Mouse (Mus musculus) hindbrain, postnatal 0 days (tissue): ENCODE results near the gene Cep55. TPM values are rescaled to one million over a fixed set of nuclear protein-coding genes. Genes with fewer than 3 reads are reported as not detected.

ENCODE experiments used
- ATAC-seq: fragments of 200-750 bp; cut with Nextera tagmentation; 2 replicates; pipeline ENCODE4 v1.8.0; 2017; ENCODE audit warnings: mild to moderate bottlenecking, moderate TSS enrichment, moderate library complexity
- DNase-seq: peaks from one replicate; pipeline ENCODE4 v3.0.0-alpha.2; 2015; ENCODE audit warnings: low spot score
- H3K27ac ChIP-seq: fragments of 300-500 bp; sonication (generic); 2 replicates; pipeline ENCODE4 v1.5.1; 2014; ENCODE audit warnings: mild to moderate bottlenecking
- H3K27me3 ChIP-seq: fragments of 300-500 bp; sonication (generic); 2 replicates; pipeline ENCODE4 v1.6.1; 2014; ENCODE audit warnings: low read length, mixed read lengths; ENCODE audit not compliant: insufficient read depth
- H3K36me3 ChIP-seq: fragments of 300-500 bp; sonication (generic); 2 replicates; pipeline ENCODE4 v1.6.1; 2014; ENCODE audit warnings: low read length, mixed read lengths; ENCODE audit not compliant: insufficient read depth
- H3K4me1 ChIP-seq: fragments of 300-500 bp; sonication (generic); 2 replicates; pipeline ENCODE4 v1.6.1; 2014; ENCODE audit warnings: antibody characterized with exemption, low read length, mixed read lengths; ENCODE audit not compliant: insufficient read depth
- H3K4me2 ChIP-seq: fragments of 300-500 bp; sonication (generic); 2 replicates; pipeline ENCODE4 v1.6.1; 2014; ENCODE audit warnings: low read depth, mild to moderate bottlenecking, low read length, moderate library complexity, mixed read lengths
- H3K4me3 ChIP-seq: fragments of 300-500 bp; sonication (generic); 2 replicates; pipeline ENCODE4 v1.5.1; 2014; ENCODE audit warnings: low read length
- H3K9ac ChIP-seq: fragments of 300-500 bp; sonication (generic); replicated peaks from 2 replicates; pipeline ENCODE4 v1.6.1; 2014; ENCODE audit warnings: mild to moderate bottlenecking, low read length, moderate library complexity, mixed read lengths
- H3K9me3 ChIP-seq: fragments of 300-500 bp; sonication (generic); 2 replicates; pipeline ENCODE4 v1.6.1; 2016; ENCODE audit warnings: low read length, mixed read lengths
- CTCF ChIP-seq: IDR thresholded peaks from 2 replicates; pipeline ENCODE4 v1.5.1; 2016; ENCODE audit warnings: antibody characterized with exemption, control low read depth, low read depth
- WGBS: fragments of 180-500 bp; shearing (Covaris S2); extraction: QIAGEN DNeasy Blood & Tissue Kit; methylation state at CpG from one replicate; pipeline ENCODE4 v1.1.7; 2014; 5-methylcytosine and 5-hydroxymethylcytosine counted together
- polyA plus RNA-seq: library from polyadenylated mRNA; unstranded; fragments of >200 nt; fragmentation: Nextera tagmentation; extraction: Ambion mirVana; gene quantifications from 2 replicates; pipeline ENCODE4 v1.2.1, GENCODE M21; 2015
- total RNA-seq: library from RNA; depleted of rRNA; stranded (reverse); fragments of >200 nt; gene quantifications from 2 replicates; pipeline ENCODE4 v1.2.3, GENCODE M21; 2014

Gene Cep55
- total and polyA plus RNA-seq, 2 experiments from 2014 or later: 2.5 to 6.6 TPM

GRCm38 (mm10) chr19:38043281-38043981 is 11.4 kb upstream of the Cep55 start, which contains the start of gene Myof:
Myof (minus strand) TSS chr19:38043577.
- H3K36me3 ChIP-seq: no peaks in the 10 kb centered on the region
- peak; percentile 51 for DNase-seq
- WGBS: under 1% methylated on average over 28 of the region's 28 CpGs
- H3K4me3 ChIP-seq: peak within 1 kb of the TSS; percentile 35
- peak; percentile 55 for TF ChIP-seq CTCF
- H3K9me3 ChIP-seq: no peaks in the 10 kb centered on the region
- H3K4me2 ChIP-seq: peak within 1 kb of the TSS; percentile 73
- H3K9ac ChIP-seq: peak within 1 kb of the TSS; percentile 33; the same call in 1 of the 2 replicates
- H3K4me1 ChIP-seq: peaks cover 7% of the 10 kb centered on the region; the same call in 1 of the 2 replicates
- 0 out of 2 replicates have a peak, but pooled peaks cover 4% of the 10 kb centered on the region for H3K27me3 ChIP-seq
- no peak within 1 kb of the TSS for H3K27ac ChIP-seq
- ATAC-seq: no peak

DNA sequence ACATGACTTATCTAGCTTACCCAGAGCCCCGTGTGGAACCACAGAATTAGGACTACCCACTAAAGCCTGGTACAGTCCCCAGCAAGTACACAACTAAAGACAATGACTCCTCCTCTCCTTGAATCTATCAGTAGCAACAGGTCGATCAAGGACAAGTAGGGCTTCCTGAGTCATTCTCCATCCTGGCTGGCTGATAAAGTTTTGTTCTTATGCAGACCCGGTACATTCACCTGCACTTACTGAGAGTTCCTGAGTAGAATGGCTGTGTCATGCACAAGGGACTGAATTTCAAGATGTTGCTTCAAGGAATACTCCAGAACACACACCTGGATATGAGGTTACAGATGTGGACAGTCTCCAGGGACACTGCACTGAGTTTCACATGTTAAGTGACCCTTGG is 9.6 kb upstream of the Cep55 start:
- H3K4me2 ChIP-seq: no peak overlapping the region
- ATAC-seq (no peak), DNase-seq (no peak)
- no peak for TF ChIP-seq CTCF
- H3K9me3 ChIP-seq: no peaks in the 10 kb centered on the region
- 90% methylated on average over 3 of the region's 3 CpGs for WGBS
- no peak overlapping the region for H3K4me3 ChIP-seq
- H3K9ac ChIP-seq: no peak overlapping the region
- H3K27me3 ChIP-seq: 0 out of 2 replicates have a peak, but pooled peaks cover 4% of the 10 kb centered on the region
- H3K4me1 ChIP-seq: peaks cover 7% of the 10 kb centered on the region; the same call in 1 of the 2 replicates
- no peaks in the 10 kb centered on the region for H3K36me3 ChIP-seq
- no peak overlapping the region for H3K27ac ChIP-seq

GRCm38 (mm10) chr19:38049686-38050085 is 5.1 kb upstream of the Cep55 start:
- no peaks in the 10 kb centered on the region for H3K36me3 ChIP-seq
- H3K4me1 ChIP-seq: no peaks in the 10 kb centered on the region
- H3K27me3 ChIP-seq: no peaks in the 10 kb centered on the region
- H3K9ac ChIP-seq: no peak overlapping the region
- TF ChIP-seq CTCF: no peak
- DNase-seq (no peak), ATAC-seq (no peak)
- 92% methylated on average over 1 of the region's 1 CpGs for WGBS
- H3K27ac ChIP-seq: no peak overlapping the region
- H3K9me3 ChIP-seq: no peaks in the 10 kb centered on the region
- H3K4me3 ChIP-seq: no peak overlapping the region
- H3K4me2 ChIP-seq: no peak overlapping the region

DNA sequence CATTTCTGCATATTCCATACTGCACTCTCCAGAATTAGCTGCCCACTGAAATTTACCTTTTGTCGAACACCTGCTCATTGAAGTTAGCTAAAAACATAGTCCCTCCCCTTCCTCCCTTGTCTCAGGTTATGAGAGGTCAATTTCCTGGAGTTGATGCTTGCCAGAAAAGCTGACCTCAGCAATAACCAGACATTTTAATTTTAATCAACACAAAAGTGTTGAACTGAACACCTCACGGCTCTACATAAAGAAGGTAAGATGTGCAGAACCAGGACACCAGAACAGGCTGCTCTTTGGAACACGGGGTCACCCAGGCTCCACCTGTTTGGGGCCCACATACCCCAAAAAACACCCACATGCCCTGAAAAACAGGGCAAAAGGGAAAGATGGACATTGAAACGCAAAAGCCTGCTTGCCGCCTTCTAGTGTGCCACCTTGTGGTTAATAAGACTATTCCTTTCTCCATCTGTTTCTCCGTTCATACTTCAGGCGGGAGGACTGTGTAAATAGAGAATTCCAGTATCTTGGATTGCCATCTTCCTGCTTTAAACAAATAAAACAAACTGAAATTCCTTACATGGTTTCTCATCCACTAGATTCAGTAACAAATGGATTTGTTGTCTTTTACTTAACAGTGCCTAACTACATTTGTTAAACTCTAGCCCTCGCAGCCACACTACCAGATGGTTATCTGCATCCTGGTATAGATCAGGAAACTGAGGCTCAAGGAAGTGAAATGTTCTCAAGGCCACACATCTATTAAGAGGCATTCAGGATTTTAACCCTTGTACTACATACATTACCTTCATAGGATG is 1.4 kb upstream of the Cep55 start:
- H3K9ac ChIP-seq: peak overlapping the region; percentile 43; the same call in 1 of the 2 replicates
- H3K4me3 ChIP-seq: peak overlapping the region; percentile 78
- H3K4me2 ChIP-seq: peak overlapping the region; percentile 98
- no peak for ATAC-seq
- 28% methylated on average over 8 of the region's 8 CpGs for WGBS
- TF ChIP-seq CTCF: peak; percentile 84
- no peaks in the 10 kb centered on the region for H3K4me1 ChIP-seq
- H3K27ac ChIP-seq: peak overlapping the region; percentile 45; the same call in 1 of the 2 replicates
- peak; percentile 69 for DNase-seq
- H3K9me3 ChIP-seq: no peaks in the 10 kb centered on the region
- H3K27me3 ChIP-seq: no peaks in the 10 kb centered on the region
- no peaks in the 10 kb centered on the region for H3K36me3 ChIP-seq

- H3K4me3 ChIP-seq: peak overlapping the region; percentile 78
- no peaks in the 10 kb centered on the region for H3K9me3 ChIP-seq
- DNase-seq (peak; percentile 70), ATAC-seq (peak; percentile 94)
- H3K27ac ChIP-seq: peak overlapping the region; percentile 45; the same call in 1 of the 2 replicates
- peak overlapping the region; percentile 98 for H3K4me2 ChIP-seq
- no peaks in the 10 kb centered on the region for H3K36me3 ChIP-seq
- TF ChIP-seq CTCF: no peak; the same call in 1 of the 2 replicates
- no peaks in the 10 kb centered on the region for H3K4me1 ChIP-seq
- under 1% methylated on average over 20 of the region's 23 CpGs for WGBS
- H3K27me3 ChIP-seq: no peaks in the 10 kb centered on the region
- peak overlapping the region; percentile 43 for H3K9ac ChIP-seq
Measured at GRCm38 (mm10) chr19:38054149-38054719, 577 bp upstream of the Cep55 start.

DNA sequence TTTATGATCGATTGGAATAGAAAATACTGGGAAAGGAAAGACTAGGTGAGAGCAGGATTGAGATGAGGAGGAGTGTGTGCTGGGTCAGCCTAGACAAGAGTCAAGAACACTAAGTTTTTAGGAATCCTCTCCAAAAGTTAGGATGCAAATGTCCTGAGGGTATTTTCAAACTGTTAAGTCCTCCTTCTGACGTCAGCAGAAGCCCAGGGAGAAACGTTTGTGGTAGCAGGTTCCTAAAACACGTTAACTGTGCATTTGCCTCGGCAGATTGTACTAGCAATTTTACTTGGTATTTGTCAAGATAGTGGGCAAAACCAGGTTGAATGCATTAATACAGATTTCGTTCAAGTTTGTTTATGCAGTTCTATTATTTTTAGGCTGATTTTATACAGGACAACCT is 987 bp downstream of the Cep55 start:
- peak overlapping the region; percentile 78 for H3K4me3 ChIP-seq
- no peak overlapping the region for H3K9ac ChIP-seq
- H3K27me3 ChIP-seq: no peaks in the 10 kb centered on the region
- WGBS: 20% methylated on average over 6 of the region's 6 CpGs
- H3K9me3 ChIP-seq: no peaks in the 10 kb centered on the region
- ATAC-seq (no peak), DNase-seq (no peak)
- no peaks in the 10 kb centered on the region for H3K4me1 ChIP-seq
- no peak for TF ChIP-seq CTCF
- peak overlapping the region; percentile 98 for H3K4me2 ChIP-seq
- no peaks in the 10 kb centered on the region for H3K36me3 ChIP-seq
- no peak overlapping the region for H3K27ac ChIP-seq
